Mouse (Mus musculus) embryo, embryonic 10 days (tissue): ENCODE data around the gene U2surp.
"Not testable (repeated sequence)": the region's sequence is repeated elsewhere in the genome, so short reads cannot be mapped to it uniquely, and the experiment has no call there.

Experiments
- DNase-seq: peaks from one replicate; pipeline ENCODE4 v3.0.0-alpha.2; 2015; ENCODE audit warnings: low spot score

Gene U2surp

GRCm38 (mm10) chr9:95539176-95539800 is 27.5 kb upstream of the U2surp start:
- no peak for DNase-seq

- DNase-seq, result no peak
Measured at GRCm38 (mm10) chr9:95533817-95534216, 22.0 kb upstream of the U2surp start.

GRCm38 (mm10) chr9:95531144-95531543 is 19.3 kb upstream of the U2surp start:
- no peak for DNase-seq

- no peak for DNase-seq
Measured at GRCm38 (mm10) chr9:95527676-95528075, 15.9 kb upstream of the U2surp start.

GRCm38 (mm10) chr9:95525961-95526360 is 14.2 kb upstream of the U2surp start:
- DNase-seq, result peak; percentile 73

GRCm38 (mm10) chr9:95525376-95525775 is 13.6 kb upstream of the U2surp start:
- no peak for DNase-seq

- DNase-seq, result no peak
Measured at GRCm38 (mm10) chr9:95522561-95522960, 10.8 kb upstream of the U2surp start.

- DNase-seq, result peak; percentile 53
Measured at GRCm38 (mm10) chr9:95521566-95521965, 9.8 kb upstream of the U2surp start.

GRCm38 (mm10) chr9:95521031-95521430 is 9.2 kb upstream of the U2surp start:
- no peak for DNase-seq

GRCm38 (mm10) chr9:95520563-95520962 is 8.8 kb upstream of the U2surp start:
- no peak for DNase-seq

- DNase-seq, result not testable (repeated sequence)
Measured at GRCm38 (mm10) chr9:95514361-95514760, 2.6 kb upstream of the U2surp start.

- no peak for DNase-seq
Measured at GRCm38 (mm10) chr9:95513776-95514175, 2.0 kb upstream of the U2surp start.

GRCm38 (mm10) chr9:95512331-95513030 is 685 bp upstream of the U2surp start:
- no peak for DNase-seq

GRCm38 (mm10) chr9:95510693-95511404 is 947 bp downstream of the U2surp start:
- peak; percentile 20 for DNase-seq

- DNase-seq, result no peak
Measured at GRCm38 (mm10) chr9:95505666-95506065, 6.1 kb downstream of the U2surp start.

- DNase-seq, result no peak
Measured at GRCm38 (mm10) chr9:95499848-95500247, 11.9 kb downstream of the U2surp start.

GRCm38 (mm10) chr9:95495038-95495437 is 16.8 kb downstream of the U2surp start:
- DNase-seq, result no peak

GRCm38 (mm10) chr9:95493393-95493792 is 18.4 kb downstream of the U2surp start:
- DNase-seq, result no peak

GRCm38 (mm10) chr9:95490003-95490402 is 21.8 kb downstream of the U2surp start:
- no peak for DNase-seq

GRCm38 (mm10) chr9:95488861-95489260 is 22.9 kb downstream of the U2surp start:
- DNase-seq, result no peak

- DNase-seq, result no peak
Measured at GRCm38 (mm10) chr9:95479981-95480380, 31.8 kb downstream of the U2surp start.

- no peak for DNase-seq
Measured at GRCm38 (mm10) chr9:95478443-95478842, 33.4 kb downstream of the U2surp start.

GRCm38 (mm10) chr9:95472926-95473325 is 38.9 kb downstream of the U2surp start:
- DNase-seq, result peak; percentile 53
